Mouse (Mus musculus) liver, embryonic 12.5 days (tissue): ENCODE measurements around the gene Hacl1. TPM values are rescaled to one million over a fixed set of nuclear protein-coding genes. Genes with fewer than 3 reads are reported as not detected.

Experiments
- ATAC-seq: fragments of 200-750 bp; cut with Nextera tagmentation; 2 replicates; pipeline ENCODE4 v1.8.0; 2017; ENCODE audit warnings: moderate number of reproducible peaks, mild to moderate bottlenecking, moderate library complexity
- H3K27ac ChIP-seq: fragments of 300-500 bp; sonication (generic); 2 replicates; pipeline ENCODE4 v1.5.1; 2016; ENCODE audit warnings: mild to moderate bottlenecking
- H3K27me3 ChIP-seq: fragments of 300-500 bp; sonication (generic); replicated peaks from 2 replicates; pipeline ENCODE4 v1.6.1; 2016; ENCODE audit warnings: mild to moderate bottlenecking, moderate library complexity
- H3K36me3 ChIP-seq: fragments of 300-500 bp; sonication (generic); 2 replicates; pipeline ENCODE4 v1.6.1; 2016; ENCODE audit warnings: mild to moderate bottlenecking, moderate library complexity
- H3K4me1 ChIP-seq: fragments of 300-500 bp; sonication (generic); 2 replicates; pipeline ENCODE4 v1.6.1; 2016
- H3K4me2 ChIP-seq: fragments of 300-500 bp; sonication (generic); 2 replicates; pipeline ENCODE4 v1.6.1; 2016; ENCODE audit warnings: mild to moderate bottlenecking, moderate library complexity
- H3K4me3 ChIP-seq: fragments of 300-500 bp; sonication (generic); 2 replicates; pipeline ENCODE4 v1.5.1; 2016; ENCODE audit warnings: mild to moderate bottlenecking, moderate library complexity
- H3K9ac ChIP-seq: fragments of 300-500 bp; sonication (generic); 2 replicates; pipeline ENCODE4 v1.6.1; 2016; ENCODE audit warnings: mild to moderate bottlenecking, moderate library complexity
- H3K9me3 ChIP-seq: fragments of 300-500 bp; sonication (generic); replicated peaks from 2 replicates; pipeline ENCODE4 v1.6.1; 2016; ENCODE audit warnings: mild to moderate bottlenecking, moderate library complexity
- WGBS: fragments of 180-500 bp; shearing (Covaris S2); methylation state at CpG from one replicate; pipeline ENCODE4 v1.1.7; 2016; ENCODE audit not compliant: insufficient replicate concordance; 5-methylcytosine and 5-hydroxymethylcytosine counted together
- polyA plus RNA-seq: library from polyadenylated mRNA; unstranded; fragments of >200 nt; fragmentation: Nextera tagmentation; extraction: Ambion mirVana; gene quantifications from 2 replicates; pipeline ENCODE4 v1.2.1, GENCODE M21; 2016

The Hacl1 gene
- polyA plus RNA-seq, result 7.4 and 9.8 TPM in 2 replicates

GRCm38 (mm10) chr14:31640890-31641505, at the start of gene Hacl1, which contains the start of gene Btd:
TSS of gene Hacl1 (minus strand) at chr14:31641286.
TSS of gene Btd (plus strand) at chr14:31641028.
- Histone ChIP-seq H3K27ac (peak within 1 kb of the TSS; percentile 83), H3K36me3 (no peaks in the 10 kb centered on the region), H3K4me2 (peak within 1 kb of the TSS; percentile 83), H3K9me3 (no peaks in the 10 kb centered on the region), H3K4me1 (peaks cover 19% of the 10 kb centered on the region), H3K9ac (peak within 1 kb of the TSS; percentile 80), H3K4me3 (peak within 1 kb of the TSS; percentile 67), H3K27me3 (no peaks in the 10 kb centered on the region)
- WGBS, result under 1% methylated on average over 30 of the region's 30 CpGs
- ATAC-seq, result peak; percentile 98

GRCm38 (mm10) chr14:31686231-31686630, 45.1 kb upstream of the Hacl1 start:
- H3K4me2 ChIP-seq, result no peak overlapping the region
- 75% methylated on average over 1 of the region's 1 CpGs for WGBS

GRCm38 (mm10) chr14:31685680-31686079, 44.6 kb upstream of the Hacl1 start:
- Histone ChIP-seq H3K4me3 (no peak overlapping the region), H3K4me1 (peaks cover 22% of the 10 kb centered on the region), H3K9me3 (no peaks in the 10 kb centered on the region), H3K27me3 (no peaks in the 10 kb centered on the region), H3K4me2 (peak overlapping the region; percentile 44), H3K9ac (no peak overlapping the region), H3K36me3 (no peaks in the 10 kb centered on the region), H3K27ac (no peak overlapping the region)
- 26% methylated on average over 10 of the region's 10 CpGs for WGBS
- ATAC-seq, result no peak

More at GRCm38 (mm10) chr14:31686231-31686630, 45.1 kb upstream of the Hacl1 start:
- Histone ChIP-seq H3K36me3 (no peaks in the 10 kb centered on the region), H3K27me3 (no peaks in the 10 kb centered on the region), H3K9ac (no peak overlapping the region), H3K4me1 (peaks cover 22% of the 10 kb centered on the region), H3K27ac (no peak overlapping the region), H3K4me3 (no peak overlapping the region), H3K9me3 (no peaks in the 10 kb centered on the region)
- ATAC-seq, result no peak

- Histone ChIP-seq H3K4me2 (no peak overlapping the region), H3K36me3 (no peaks in the 10 kb centered on the region), H3K4me3 (no peak overlapping the region), H3K9me3 (no peaks in the 10 kb centered on the region), H3K9ac (no peak overlapping the region), H3K27ac (0 out of 2 replicates have a peak overlapping the region, but pooled peaks have one; percentile 16), H3K4me1 (peaks cover 22% of the 10 kb centered on the region), H3K27me3 (no peaks in the 10 kb centered on the region)
- 17% methylated on average over 7 of the region's 7 CpGs for WGBS
- 0 out of 2 replicates have a peak, but pooled peaks have one; percentile 15 for ATAC-seq
These were observed 43.4 kb upstream of the Hacl1 start for GRCm38 (mm10) chr14:31684343-31685040.

- Histone ChIP-seq H3K4me3 (no peak overlapping the region), H3K4me2 (no peak overlapping the region), H3K9ac (no peak overlapping the region), H3K36me3 (no peaks in the 10 kb centered on the region), H3K4me1 (peaks cover 22% of the 10 kb centered on the region), H3K9me3 (no peaks in the 10 kb centered on the region), H3K27me3 (no peaks in the 10 kb centered on the region), H3K27ac (no peak overlapping the region)
- no peak for ATAC-seq
- WGBS, result 61% methylated on average over 2 of the region's 2 CpGs
These were observed 42.5 kb upstream of the Hacl1 start for GRCm38 (mm10) chr14:31683610-31684009.

- Histone ChIP-seq H3K27ac (no peak overlapping the region), H3K27me3 (no peaks in the 10 kb centered on the region), H3K9ac (no peak overlapping the region), H3K4me3 (no peak overlapping the region), H3K9me3 (no peaks in the 10 kb centered on the region), H3K4me2 (no peak overlapping the region), H3K4me1 (peaks cover 22% of the 10 kb centered on the region), H3K36me3 (no peaks in the 10 kb centered on the region)
- WGBS, result 51% methylated on average over 5 of the region's 5 CpGs
- no peak for ATAC-seq
These were observed 41.0 kb upstream of the Hacl1 start for GRCm38 (mm10) chr14:31681931-31682555.

- H3K9me3 ChIP-seq, result no peaks in the 10 kb centered on the region
- H3K9ac ChIP-seq, result no peak overlapping the region
- H3K27me3 ChIP-seq, result no peaks in the 10 kb centered on the region
- ATAC-seq, result no peak
- H3K27ac ChIP-seq, result no peak overlapping the region
- H3K4me1 ChIP-seq, result peaks cover 22% of the 10 kb centered on the region
- H3K4me3 ChIP-seq, result no peak overlapping the region
- H3K36me3 ChIP-seq, result no peaks in the 10 kb centered on the region
- H3K4me2 ChIP-seq, result no peak overlapping the region
- 78% methylated on average over 9 of the region's 9 CpGs for WGBS
These were observed 40.2 kb upstream of the Hacl1 start for GRCm38 (mm10) chr14:31681291-31681690.

- Histone ChIP-seq H3K36me3 (no peaks in the 10 kb centered on the region), H3K27ac (no peak overlapping the region), H3K4me2 (no peak overlapping the region), H3K4me3 (no peak overlapping the region), H3K9ac (no peak overlapping the region), H3K4me1 (peaks cover 21% of the 10 kb centered on the region), H3K9me3 (no peaks in the 10 kb centered on the region), H3K27me3 (no peaks in the 10 kb centered on the region)
- WGBS, result 62% methylated on average over 3 of the region's 3 CpGs
- no peak for ATAC-seq
These were observed 39.6 kb upstream of the Hacl1 start for GRCm38 (mm10) chr14:31680656-31681055.

GRCm38 (mm10) chr14:31671635-31672320, 30.7 kb upstream of the Hacl1 start:
- Histone ChIP-seq H3K9ac (no peak overlapping the region), H3K36me3 (peaks cover 9% of the 10 kb centered on the region), H3K27me3 (no peaks in the 10 kb centered on the region), H3K4me2 (no peak overlapping the region), H3K27ac (no peak overlapping the region), H3K4me1 (peaks cover 13% of the 10 kb centered on the region; the same call in 1 of the 2 replicates), H3K4me3 (no peak overlapping the region), H3K9me3 (no peaks in the 10 kb centered on the region)
- ATAC-seq, result no peak
- 61% methylated on average over 10 of the region's 10 CpGs for WGBS

- Histone ChIP-seq H3K4me1 (peaks cover 21% of the 10 kb centered on the region), H3K4me2 (peak overlapping the region; percentile 3; the same call in 1 of the 2 replicates), H3K36me3 (peaks cover 13% of the 10 kb centered on the region), H3K4me3 (no peak overlapping the region), H3K9me3 (no peaks in the 10 kb centered on the region), H3K27ac (peak overlapping the region; percentile 59), H3K27me3 (no peaks in the 10 kb centered on the region), H3K9ac (no peak overlapping the region)
- WGBS, result 40% methylated on average over 15 of the region's 15 CpGs
- no peak for ATAC-seq
These were observed 28.8 kb upstream of the Hacl1 start for GRCm38 (mm10) chr14:31669642-31670490.

GRCm38 (mm10) chr14:31669161-31669611, 28.1 kb upstream of the Hacl1 start:
- H3K27me3 ChIP-seq, result no peaks in the 10 kb centered on the region
- peak overlapping the region; percentile 59 for H3K27ac ChIP-seq
- no peak for ATAC-seq
- peak overlapping the region; percentile 3; the same call in 1 of the 2 replicates for H3K4me2 ChIP-seq
- WGBS, result 33% methylated on average over 13 of the region's 13 CpGs
- H3K9me3 ChIP-seq, result no peaks in the 10 kb centered on the region
- peaks cover 13% of the 10 kb centered on the region for H3K36me3 ChIP-seq
- H3K4me1 ChIP-seq, result peaks cover 28% of the 10 kb centered on the region
- H3K4me3 ChIP-seq, result no peak overlapping the region
- H3K9ac ChIP-seq, result no peak overlapping the region
